Mouse (Mus musculus) right cerebral cortex, postnatal 36 days (tissue): ENCODE measurements around the gene Pafah2.

Experiments used
- DNase-seq, 2 experiments: peaks; one replicate each; pipeline ENCODE4 v3.0.0; 2022; ENCODE audit warnings: low spot score in 2 of 2, mixed read lengths in 1 of 2

Gene Pafah2

DNA sequence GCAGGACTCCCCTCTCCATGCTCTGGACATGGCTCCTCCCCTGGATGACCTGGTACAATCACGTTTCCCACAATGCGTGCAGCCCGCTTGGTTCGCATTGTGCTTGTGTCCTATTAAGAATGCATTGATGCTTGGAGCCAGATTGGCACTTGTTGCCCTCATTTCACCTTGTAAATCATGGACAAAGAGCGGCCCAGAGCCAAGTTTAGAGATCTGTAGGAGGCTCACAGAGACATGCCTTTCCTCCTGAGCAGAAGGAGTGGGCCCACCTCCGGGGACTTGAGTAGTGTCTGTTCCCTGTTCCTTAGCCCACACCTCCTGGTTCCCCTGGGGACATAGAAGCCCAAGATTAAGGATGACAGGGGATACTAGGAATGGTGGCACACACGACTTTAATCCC lies 27.8 kb downstream of the Pafah2 start:
- DNase-seq = peak in 1 of 2 experiments; percentile 19

DNA sequence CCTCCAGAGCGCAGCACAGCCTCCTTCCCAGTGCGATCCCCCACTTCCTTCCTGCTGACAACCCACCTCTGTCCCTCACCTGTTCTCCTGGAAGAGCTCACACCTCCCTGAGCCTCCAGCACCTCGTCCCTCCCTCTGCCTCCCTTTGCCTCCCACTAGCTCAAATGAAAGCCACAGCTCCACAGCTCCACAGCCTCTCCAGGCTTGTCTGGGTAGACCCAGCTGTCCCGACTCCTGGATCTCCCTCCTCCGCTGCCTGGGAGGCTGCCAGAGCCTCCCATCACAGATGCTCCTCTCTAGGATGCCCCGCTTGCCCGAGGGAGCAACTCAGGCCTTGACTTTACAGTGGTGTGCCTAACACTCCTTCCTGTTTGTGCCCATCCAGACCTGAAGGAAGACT lies 29.0 kb downstream of the Pafah2 start:
- peak in 1 of 2 experiments; percentile 51 for DNase-seq

DNA sequence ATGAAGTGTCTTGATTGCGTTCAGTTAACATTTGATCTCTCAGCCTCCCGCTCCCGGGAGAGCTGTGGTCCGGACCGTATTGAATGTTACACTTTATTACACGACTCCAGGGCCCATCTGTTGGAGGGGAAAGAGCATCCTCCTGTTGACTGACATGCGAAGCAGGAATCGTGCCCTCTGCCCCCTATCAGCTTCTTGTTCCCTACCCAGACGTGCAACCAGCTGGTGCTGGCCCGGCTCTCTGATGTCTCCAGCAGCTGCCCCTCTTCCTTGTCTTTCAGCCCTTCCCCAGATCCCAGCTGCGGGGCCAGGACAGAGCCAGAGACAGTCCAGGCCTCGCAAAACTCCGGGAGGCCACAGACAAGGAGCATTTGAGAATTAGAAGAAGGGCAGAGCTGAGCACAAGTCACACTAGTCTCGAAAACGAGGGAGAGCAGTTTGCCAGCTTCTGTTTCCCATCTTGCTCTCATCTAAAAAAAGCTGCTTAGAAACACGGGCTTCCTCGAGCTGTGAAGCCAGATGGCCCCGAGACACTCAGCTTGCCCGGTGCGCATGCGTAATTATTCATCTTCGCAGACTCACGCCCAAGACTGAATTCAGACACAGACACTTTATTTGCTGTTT lies 34.4 kb downstream of the Pafah2 start:
- DNase-seq = peak; percentile 92 to 95

DNA sequence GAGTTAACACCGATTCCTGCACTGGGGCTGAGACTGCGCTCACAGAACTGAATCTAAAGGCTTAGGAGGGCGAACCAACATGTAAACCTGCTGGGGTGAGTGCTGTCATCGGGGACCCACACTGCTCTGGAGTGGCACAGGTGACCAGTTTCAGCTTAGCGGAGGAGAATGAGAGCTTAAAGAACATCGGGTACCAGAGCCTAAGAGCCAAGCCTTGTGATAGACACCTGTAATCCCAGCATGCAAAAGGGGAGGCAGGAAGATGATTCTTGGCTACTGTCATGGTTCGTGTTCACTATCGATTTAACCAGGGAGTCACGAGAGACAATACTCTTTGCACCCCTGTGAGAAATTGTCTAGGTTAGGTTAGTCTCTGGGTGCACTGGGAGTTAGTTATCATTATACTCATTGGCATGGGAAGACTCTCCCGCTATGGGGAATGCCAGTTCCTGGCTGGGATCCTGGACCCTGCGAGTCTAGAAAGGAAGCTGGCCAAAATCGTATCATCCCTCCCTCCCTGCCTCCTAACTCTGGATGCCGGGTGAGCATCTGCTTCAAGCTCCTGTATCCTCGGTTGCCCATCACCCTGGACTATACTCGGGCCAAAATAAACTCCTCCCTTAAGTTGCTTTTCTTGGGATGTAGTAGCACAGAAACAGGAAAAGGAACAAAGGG lies 36.7 kb downstream of the Pafah2 start:
- no peak for DNase-seq

DNA sequence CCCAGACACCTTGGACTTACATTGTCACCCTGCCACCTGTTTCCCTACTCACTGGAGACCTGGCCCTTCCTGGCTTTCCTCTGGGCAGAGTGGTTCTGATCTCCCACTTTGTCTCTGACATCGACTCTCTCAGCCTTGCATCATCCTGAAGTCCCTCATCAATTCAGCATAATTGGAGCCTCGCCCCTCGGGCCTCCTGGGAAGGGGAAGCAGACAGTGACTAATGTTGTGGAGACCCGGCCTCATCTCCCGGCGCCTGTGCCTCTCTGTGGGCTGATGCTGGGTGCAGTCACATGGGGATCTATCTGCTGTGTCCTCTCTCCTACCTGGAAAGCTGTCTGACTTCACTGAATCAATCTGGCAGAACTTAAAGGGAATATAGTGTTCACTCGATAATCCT lies 40.1 kb downstream of the Pafah2 start:
- DNase-seq = no peak

DNA sequence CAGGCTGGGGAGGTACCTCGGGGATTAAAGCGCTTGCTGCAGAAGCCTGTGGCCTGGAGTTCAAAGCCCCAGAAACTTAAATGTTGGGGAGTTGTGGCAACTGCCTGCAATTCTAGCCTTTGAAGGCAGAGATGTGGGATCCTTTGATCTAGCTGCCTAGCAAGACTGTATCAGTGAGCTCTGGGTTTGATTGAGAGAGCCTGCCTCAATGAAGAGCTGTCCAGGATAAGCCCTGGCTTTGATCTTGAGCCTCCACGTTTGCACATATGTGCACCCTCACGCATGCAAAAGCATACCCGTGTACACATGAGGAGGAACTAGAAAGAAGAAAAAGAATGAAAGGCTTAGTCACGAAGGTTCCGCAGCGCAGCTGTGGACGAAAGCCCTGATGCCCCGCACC lies 40.5 kb downstream of the Pafah2 start:
- no peak for DNase-seq

DNA sequence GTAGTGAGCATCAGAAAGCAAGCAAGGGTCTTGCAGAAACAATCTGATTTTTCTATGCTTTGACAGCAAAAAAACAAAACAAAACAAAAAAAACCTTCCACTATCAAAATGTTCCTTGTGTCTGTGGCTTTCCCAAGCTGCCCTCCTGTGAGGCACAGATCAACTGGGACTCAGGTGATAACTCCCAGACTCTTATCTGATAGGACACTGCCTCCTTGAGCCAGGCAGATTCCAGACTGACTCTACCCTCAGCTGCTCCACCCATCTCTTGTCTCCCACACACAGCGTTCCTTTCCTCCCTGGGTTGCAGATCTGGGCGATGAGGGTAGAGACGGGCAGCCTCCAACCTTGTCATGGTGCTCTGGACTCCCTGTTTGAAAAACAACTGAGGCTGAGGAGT lies 43.0 kb downstream of the Pafah2 start:
- no peak for DNase-seq

DNA sequence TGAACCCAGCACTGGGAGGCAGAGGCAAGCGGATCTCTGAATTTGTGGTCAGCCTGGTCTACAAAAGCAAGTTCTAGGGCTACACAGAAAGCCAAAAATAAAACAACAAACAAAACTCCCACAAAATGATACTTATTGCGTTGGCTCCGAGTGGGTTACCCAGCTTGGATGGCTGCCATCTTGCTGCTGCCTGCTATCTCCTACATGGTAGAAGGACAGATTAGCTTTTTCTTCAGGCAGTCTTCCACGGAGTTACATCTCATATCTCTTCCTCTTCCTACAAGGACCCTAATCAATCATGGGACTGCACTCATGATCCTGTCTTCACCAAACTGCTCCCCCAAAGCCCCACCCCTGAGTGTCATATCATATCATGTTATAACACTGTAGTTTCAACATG lies 43.8 kb downstream of the Pafah2 start:
- DNase-seq = no peak

DNA sequence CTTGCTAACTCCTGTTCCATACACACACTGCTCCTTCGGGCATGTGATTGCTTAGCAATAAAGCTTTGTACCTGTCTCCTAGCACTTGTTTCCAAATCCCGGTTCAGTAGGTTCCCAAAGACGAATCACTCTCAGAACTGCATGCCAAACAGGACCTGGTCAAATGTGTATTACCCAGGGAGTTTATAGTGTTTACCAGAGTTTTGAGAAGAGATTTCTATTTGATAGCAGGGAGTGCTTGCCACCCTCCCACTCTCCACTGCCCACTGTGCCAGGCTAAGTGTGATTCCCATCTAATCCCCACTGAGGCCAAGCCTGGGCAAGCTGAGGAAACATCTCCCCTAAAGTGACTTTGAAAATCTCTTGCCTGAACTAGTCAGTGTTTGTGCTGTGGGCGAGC lies 46.1 kb downstream of the Pafah2 start:
- no peak for DNase-seq

DNA sequence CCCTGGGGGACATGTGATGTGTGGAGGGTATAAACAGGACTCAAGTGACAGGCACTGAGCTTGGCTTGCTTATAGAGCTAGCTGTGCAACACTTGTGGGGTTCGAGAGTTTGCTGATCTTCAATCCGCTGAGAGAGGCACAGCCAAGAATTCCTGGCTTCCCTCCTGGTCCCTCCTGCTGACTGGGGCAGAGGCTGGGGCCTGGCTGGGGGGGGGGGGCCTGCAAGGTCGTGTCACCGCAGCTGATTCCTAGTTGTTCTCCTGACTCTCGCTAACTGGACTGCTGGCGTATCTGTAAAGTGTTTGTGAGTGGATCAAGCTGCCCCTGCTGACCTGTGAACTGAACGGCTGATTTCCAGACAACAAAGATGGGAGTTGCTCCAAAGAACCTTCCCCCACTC lies 47.5 kb downstream of the Pafah2 start:
- DNase-seq = no peak

DNA sequence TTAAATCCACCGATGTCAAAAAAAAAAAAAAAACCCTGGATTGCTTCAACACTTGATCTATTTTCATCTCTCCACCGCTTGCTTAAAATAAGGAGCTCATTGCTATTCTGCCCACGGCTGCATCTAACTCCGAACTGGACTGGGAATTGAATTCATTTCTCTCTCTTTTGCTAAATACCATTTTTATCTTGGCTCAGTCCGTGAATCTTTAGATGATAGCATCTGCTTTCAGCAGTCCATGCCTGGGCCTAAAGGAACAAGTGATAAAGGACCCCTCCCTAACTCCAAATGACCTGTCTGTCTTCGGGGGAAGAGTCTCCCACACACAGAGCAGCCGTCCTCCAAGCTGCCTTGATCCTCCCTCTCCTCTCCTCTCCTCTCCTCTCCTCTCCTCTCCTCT lies 48.8 kb downstream of the Pafah2 start:
- DNase-seq = peak; percentile 62 to 77

DNA sequence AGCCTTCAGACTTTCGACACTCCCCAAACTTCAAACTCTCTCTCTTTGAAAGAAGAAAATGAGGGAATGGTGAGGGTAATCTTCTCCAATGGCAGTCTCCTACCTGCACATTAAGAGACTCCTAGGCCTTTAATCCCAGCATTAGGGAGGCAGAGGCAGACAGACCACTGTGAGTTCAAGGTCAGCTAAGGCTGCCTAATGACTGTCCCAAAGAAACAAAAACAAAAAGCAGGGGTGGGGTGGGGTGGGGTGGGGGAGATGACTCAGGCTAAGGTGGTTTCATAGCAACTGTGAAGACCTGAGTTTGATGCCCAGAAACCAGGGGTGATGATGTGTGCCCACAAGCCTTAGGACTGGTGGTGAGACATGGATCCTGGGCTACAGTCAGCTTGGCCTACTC lies 49.4 kb downstream of the Pafah2 start:
- DNase-seq = no peak

DNA sequence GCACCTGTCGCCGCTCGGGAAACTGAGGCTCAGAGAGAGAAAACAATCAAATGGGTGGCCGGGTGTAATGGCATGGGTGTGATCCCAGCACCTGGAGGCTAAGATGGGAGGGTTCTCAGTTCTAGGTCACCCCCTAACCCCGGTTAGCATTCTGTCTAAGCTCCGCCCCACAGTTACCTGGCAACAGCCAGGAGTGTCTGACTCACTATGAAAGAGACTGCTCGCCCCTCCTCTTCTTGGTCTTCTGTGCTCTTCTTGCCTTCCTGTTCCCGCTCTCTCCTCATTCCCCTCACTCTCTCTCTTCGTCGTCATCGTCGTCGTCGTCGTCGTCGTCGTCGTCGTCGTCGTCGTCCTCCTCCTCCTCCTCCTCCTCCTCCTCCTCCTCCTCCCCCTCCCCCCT lies 51.8 kb downstream of the Pafah2 start:
- no peak for DNase-seq

DNA sequence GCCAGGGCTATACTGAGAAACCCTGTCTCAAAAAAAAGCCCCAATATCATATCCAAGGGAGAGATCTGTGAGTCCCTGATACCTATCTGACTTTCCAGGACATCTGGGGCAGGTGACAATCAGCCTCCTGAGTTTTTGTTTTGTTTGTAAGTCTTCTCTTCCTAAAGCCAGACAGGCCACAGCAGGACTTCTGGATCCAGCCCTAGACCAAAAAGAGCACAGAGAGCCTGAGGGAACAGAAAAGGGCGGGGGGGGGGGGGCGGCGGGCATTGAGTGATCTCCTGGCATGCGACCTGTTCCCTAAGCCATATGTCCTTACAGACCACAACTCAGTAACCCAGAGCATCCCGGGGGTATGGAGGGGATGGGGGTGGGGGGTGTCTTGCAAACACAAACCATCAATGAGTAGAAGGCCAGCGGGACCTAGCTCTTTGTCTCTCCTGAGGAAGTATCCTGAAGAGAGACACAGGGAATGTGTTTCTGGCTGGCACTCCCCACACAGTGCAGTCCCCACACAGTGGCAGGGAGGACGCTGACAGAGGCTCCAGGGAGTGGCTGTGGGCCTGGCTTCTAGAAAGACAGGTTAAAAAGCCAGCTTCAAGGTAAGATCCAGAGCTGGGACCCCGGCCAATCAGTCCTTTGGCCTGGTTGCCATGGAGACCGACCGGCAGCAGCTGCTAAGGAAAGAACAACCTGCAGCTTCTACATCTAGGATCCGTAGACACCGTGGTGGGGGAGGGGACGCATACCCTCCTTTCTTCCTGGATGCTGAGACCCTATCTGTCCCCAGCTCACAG lies 53.7 kb downstream of the Pafah2 start:
- DNase-seq = no peak

DNA sequence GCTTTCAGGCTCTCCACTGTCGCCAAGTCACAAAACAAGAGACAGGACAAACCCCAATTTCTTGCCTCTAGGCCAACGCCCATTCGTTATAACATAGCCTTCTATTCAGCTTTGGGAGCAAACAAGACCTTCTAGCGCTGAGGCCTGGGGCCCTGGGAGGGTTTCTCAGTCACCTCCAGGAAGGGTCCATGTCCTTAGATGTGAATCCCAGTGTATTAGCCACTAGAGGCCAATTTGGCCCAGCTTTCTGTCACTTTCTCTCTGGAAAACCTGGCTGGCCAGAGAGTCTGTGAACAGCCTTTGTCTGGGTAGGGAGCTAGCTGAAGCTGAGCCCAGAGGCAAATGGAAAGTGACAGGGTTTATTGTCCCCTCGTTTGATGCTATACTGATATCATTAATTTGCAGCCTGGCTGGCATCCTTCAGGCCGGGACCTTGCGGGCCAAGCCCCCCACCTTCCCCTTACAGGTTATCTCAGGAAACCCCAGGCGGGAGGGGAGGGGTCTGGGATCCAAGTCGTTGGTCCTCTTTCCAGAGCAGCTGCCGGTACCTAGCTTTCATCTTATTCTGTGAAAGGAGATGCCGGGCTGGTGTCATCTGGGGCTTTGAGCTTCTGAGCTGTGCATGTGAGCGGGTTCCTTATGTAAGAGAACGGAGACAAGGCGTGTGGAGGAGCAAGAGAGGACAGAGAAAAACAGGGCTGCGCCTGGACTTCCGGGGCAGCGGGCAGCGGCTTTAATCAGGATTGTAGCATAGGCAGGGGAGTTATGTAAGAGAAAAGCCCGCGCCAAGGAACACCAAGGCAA lies 54.5 kb downstream of the Pafah2 start:
- DNase-seq = peak; percentile 48 to 73

DNA sequence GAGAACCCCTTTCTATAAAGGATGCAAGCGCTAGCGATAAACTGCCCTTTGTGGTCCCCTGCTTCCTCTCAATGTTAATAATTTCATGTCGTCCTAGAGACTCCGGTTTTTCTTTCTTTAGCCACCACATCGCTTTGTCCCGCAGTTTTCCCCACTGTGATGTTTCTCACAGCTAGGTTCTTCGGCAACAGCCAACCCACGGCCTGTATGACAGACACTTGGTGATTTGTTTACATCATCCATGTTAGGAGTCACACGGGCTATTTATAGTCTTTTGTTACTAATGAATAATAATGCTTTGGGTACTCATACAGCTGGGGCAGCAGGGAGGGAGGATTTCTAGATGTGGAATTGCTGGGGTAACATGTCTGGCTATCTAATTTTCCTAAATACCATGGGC lies 55.4 kb downstream of the Pafah2 start:
- no peak for DNase-seq

DNA sequence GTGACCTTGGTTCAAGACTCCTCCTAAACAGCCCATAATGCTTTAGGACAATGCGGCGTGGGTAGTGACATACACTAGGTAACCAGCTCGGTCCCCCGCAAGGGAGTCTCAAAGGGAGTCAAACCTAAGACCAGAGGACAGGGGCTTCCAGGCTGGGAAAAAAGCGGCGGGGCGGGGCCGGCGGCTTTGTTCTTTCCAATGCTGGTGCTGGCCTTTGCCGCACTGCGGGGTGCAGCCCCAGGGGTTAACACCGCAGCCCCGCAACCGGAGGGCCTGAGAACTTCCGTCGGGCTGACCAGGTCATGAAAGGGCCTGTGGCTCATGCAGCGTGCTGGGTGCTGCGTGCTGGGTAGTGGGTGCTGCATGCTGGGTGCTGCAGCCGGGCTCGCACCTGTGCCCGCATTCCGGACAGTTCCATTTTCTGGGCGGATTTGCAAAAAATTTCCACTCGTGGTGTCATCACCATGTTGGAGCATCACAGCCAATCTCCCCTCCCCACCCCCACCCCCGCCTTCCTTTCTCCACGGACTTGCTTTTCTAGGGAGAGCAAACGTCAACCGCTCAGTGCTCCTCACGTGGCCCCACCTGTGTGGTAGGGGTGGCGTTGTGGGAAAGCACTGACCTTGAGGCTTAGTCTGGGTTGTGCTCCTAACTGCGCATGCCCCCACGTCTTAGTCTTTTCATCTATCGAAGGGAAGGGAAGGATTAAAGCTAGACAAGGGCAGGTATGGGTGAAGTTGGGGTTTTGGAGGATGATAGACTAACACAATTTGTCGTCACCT lies 57.7 kb downstream of the Pafah2 start:
- no peak for DNase-seq

DNA sequence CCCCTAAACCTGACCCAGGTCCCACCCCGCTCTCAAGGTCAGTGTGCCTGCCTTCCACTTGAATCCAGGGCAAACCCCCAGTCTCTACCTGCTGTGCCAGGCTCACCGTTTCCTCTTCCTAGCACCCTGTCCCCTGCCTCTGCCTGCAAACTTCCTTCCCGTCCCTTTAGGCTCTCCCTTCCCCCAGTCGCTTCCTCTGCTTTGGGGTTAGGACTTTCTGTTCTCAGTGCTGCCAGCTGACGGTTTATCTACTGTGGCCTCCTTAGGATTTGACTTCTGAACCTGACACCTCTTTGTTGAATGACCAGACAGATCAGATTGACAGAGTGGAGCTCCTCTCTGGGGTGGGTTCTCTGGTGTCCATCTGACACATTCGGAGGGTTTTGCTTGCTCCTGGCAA lies 59.2 kb downstream of the Pafah2 start:
- no peak for DNase-seq

DNA sequence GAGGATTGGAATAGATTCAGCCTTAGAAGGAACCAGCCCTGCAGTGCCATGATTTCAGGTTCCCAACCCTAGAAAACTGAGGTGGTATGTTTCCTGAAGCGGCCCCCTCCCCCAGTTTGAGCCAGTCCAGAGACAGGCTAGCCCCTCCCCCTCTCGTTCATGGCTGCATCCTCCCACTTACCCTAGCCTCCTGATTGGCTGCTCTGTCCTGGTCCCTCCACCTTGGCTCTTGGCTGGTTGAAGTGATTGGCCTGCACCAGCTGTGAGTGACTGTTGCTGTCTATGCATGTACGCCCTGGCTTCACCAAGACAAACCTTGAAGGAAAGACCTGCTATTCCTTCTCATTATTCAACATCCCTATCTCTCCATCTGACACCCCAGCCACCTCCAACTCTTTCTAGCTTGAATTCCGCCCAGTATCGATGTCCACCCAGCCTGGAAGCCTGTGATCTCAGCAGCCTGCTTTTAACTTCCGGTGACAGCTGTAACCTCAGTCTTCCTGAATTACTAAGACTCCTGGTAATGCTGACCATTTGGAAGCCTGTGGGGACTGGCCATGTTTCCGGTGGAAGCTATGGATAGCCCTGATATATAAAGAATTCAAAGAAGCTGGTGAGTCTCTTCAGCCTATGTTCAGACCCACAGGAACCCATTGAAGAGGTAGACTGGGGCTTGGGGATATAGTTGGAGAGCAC lies 61.2 kb downstream of the Pafah2 start:
- DNase-seq = no peak

DNA sequence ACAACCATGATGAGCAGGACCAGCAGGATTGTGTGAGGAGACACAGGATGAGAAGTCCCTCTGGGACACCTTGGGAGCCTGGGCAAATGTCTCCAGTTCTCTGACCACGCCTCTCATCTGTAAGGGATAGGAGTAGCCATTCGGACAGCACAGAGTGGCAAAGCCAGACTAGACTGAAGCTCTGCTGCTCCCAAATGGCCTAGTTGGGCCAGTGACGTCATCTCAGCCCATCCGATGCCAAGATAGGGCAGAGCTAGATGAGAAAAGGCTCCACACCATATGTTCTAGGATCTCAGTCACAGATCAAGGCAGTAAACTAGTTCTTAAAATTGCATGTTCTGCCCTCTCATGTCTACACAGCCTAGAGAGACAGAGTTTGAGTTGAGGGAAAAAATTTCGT lies 62.7 kb downstream of the Pafah2 start:
- DNase-seq = no peak

DNA sequence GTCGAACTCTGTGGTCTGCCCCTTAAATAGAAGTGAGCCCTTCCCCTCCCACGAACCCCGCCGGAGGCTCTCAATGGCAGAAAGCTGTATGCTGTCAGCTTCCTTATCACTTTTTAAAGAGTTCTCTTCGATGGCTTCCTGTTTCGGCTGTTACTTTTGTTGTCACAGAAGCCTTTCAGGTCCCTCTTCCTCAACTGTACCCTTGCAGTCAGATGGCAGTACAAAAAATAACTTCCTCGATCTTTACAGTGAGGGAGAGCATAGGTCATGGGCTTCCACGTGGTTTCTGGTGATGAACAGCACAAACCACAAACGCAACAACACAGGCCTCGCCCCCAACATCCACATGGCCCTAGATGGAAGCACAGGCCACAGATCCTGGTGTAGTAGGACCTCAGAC lies 64.2 kb downstream of the Pafah2 start:
- DNase-seq = no peak
